In the genomic region with DNA sequence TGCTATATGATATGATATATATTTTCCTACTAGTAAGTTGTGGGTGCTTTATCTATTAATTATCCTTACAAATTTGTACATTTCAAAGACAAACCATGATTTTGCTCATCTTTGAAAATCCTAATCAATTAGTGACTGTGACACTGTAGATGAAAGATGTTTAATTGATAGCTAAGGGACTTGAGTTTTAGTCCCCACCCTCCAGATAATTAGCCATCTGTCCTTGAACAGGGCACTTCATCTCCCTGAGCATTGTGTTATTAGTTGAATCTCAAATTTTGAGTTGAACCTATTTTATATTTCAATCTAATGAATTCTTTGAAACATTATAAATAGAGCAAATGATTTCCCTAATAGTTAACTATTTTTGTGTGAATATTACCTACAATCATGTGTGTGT, we compare ENCODE assay signal across 27 mouse cellular contexts.
A peak's percentile ranks its signal among the peaks of the same experiment; 100 is the strongest.
DNase-seq lines count a peak whose midpoint lies in the region; ATAC-seq lines count a peak whose summit lies in the region.
"Had no signal": no experiment of that assay in that cellular context is flagged by ENCODE, and none has a peak within 500 bp of the region (broad histone marks: within the 10 kb centered on the region; RNA-seq: fewer than 3 reads in every experiment).

No protein-coding gene starts in this region.

- H3K4me3 ChIP-seq in forebrain, embryonic 14.5 days (ENCODE audit: low read depth, low read length): no peak overlapping the region
- H3K4me3 ChIP-seq in forebrain, embryonic 13.5 days: no peak overlapping the region
- H3K4me3 ChIP-seq in midbrain, embryonic 14.5 days (replicated peaks; ENCODE audit: low read depth, low read length): no peak overlapping the region
- no peak overlapping the region for H3K4me3 ChIP-seq in midbrain, embryonic 13.5 days (replicated peaks)
- H3K4me3 ChIP-seq in neural tube, embryonic 12.5 days: no peak overlapping the region
- H3K4me3 ChIP-seq: embryonic facial prominence, embryonic 13.5 days; embryonic facial prominence, embryonic 15.5 days; erythroblast, embryonic 14.5 days; forebrain, embryonic 10.5 days; forebrain, embryonic 12.5 days had no signal

- ATAC-seq in forebrain, embryonic 14.5 days: no peak
- no peak for ATAC-seq in forebrain, embryonic 13.5 days
- ATAC-seq in midbrain, embryonic 14.5 days (ENCODE audit: low FRiP score, low TSS enrichment): no peak
- ATAC-seq in midbrain, embryonic 13.5 days: no peak
- ATAC-seq in neural tube, embryonic 12.5 days (ENCODE audit: low FRiP score, low read depth): 0 out of 2 replicates have a peak, but pooled peaks have one; percentile 61
- ATAC-seq: activated CD4-positive, CD25-positive, alpha-beta regulatory T cell, adult 4 months; CD4-positive, CD25-positive, alpha-beta regulatory T cell, adult 4 months; Patski had no signal

- H3K4me2 ChIP-seq in forebrain, embryonic 14.5 days (ENCODE audit: low read length): no peak overlapping the region
- no peak overlapping the region for H3K4me2 ChIP-seq in forebrain, embryonic 13.5 days
- H3K4me2 ChIP-seq in midbrain, embryonic 14.5 days (ENCODE audit: low read length): no peak overlapping the region
- no peak overlapping the region for H3K4me2 ChIP-seq in midbrain, embryonic 13.5 days (replicated peaks)
- H3K4me2 ChIP-seq in neural tube, embryonic 12.5 days (replicated peaks): no peak overlapping the region
- H3K4me2 ChIP-seq: embryonic facial prominence, embryonic 13.5 days; embryonic facial prominence, embryonic 15.5 days; forebrain, embryonic 12.5 days had no signal

- no peaks in the 10 kb centered on the region for H3K27me3 ChIP-seq in forebrain, embryonic 14.5 days (replicated peaks; ENCODE audit: control insufficient read depth, insufficient read depth, low read length)
- no peaks in the 10 kb centered on the region for H3K27me3 ChIP-seq in forebrain, embryonic 13.5 days
- H3K27me3 ChIP-seq in midbrain, embryonic 14.5 days (ENCODE audit: control insufficient read depth, insufficient read depth, low read length): no peaks in the 10 kb centered on the region
- no peaks in the 10 kb centered on the region for H3K27me3 ChIP-seq in midbrain, embryonic 13.5 days
- H3K27me3 ChIP-seq in neural tube, embryonic 12.5 days (replicated peaks): no peaks in the 10 kb centered on the region
- H3K27me3 ChIP-seq: CH12.LX; embryonic facial prominence, embryonic 13.5 days; embryonic facial prominence, embryonic 15.5 days; forebrain, embryonic 12.5 days; Patski had no signal

- H3K27ac ChIP-seq in forebrain, embryonic 14.5 days (ENCODE audit: low read depth, low read length): no peak overlapping the region
- H3K27ac ChIP-seq in forebrain, embryonic 13.5 days: no peak overlapping the region
- no peak overlapping the region for H3K27ac ChIP-seq in midbrain, embryonic 14.5 days (replicated peaks; ENCODE audit: low read depth, low read length)
- no peak overlapping the region for H3K27ac ChIP-seq in midbrain, embryonic 13.5 days
- no peak overlapping the region for H3K27ac ChIP-seq in neural tube, embryonic 12.5 days
- H3K27ac ChIP-seq: embryonic facial prominence, embryonic 13.5 days; embryonic facial prominence, embryonic 15.5 days; forebrain, embryonic 10.5 days; forebrain, embryonic 12.5 days had no signal

- H3K4me1 ChIP-seq in forebrain, embryonic 14.5 days (ENCODE audit: control insufficient read depth, insufficient read depth, low read length): no peaks in the 10 kb centered on the region
- no peaks in the 10 kb centered on the region for H3K4me1 ChIP-seq in forebrain, embryonic 13.5 days
- H3K4me1 ChIP-seq in midbrain, embryonic 14.5 days (ENCODE audit: control insufficient read depth, insufficient read depth, low read length): peaks cover 5% of the 10 kb centered on the region; the same call in 1 of the 2 replicates
- 0 out of 2 replicates have a peak, but pooled peaks cover 5% of the 10 kb centered on the region for H3K4me1 ChIP-seq in midbrain, embryonic 13.5 days (replicated peaks)
- H3K4me1 ChIP-seq in neural tube, embryonic 12.5 days: no peaks in the 10 kb centered on the region
- H3K4me1 ChIP-seq: embryonic facial prominence, embryonic 13.5 days; embryonic facial prominence, embryonic 15.5 days; forebrain, embryonic 10.5 days; forebrain, embryonic 12.5 days had no signal

- no peaks in the 10 kb centered on the region for H3K36me3 ChIP-seq in forebrain, embryonic 14.5 days (ENCODE audit: control insufficient read depth, insufficient read depth, low read length)
- no peaks in the 10 kb centered on the region for H3K36me3 ChIP-seq in forebrain, embryonic 13.5 days (ENCODE audit: poor library complexity, severe bottlenecking)
- H3K36me3 ChIP-seq in midbrain, embryonic 14.5 days (ENCODE audit: control insufficient read depth, insufficient read depth, low read length): no peaks in the 10 kb centered on the region
- no peaks in the 10 kb centered on the region for H3K36me3 ChIP-seq in midbrain, embryonic 13.5 days
- H3K36me3 ChIP-seq in neural tube, embryonic 12.5 days: no peaks in the 10 kb centered on the region
- H3K36me3 ChIP-seq: embryonic facial prominence, embryonic 13.5 days; embryonic facial prominence, embryonic 15.5 days; forebrain, embryonic 10.5 days; forebrain, embryonic 12.5 days; G1E had no signal

- no peaks in the 10 kb centered on the region for H3K9me3 ChIP-seq in forebrain, embryonic 14.5 days (replicated peaks; ENCODE audit: control insufficient read depth, low read length)
- no peaks in the 10 kb centered on the region for H3K9me3 ChIP-seq in forebrain, embryonic 13.5 days (replicated peaks)
- no peaks in the 10 kb centered on the region for H3K9me3 ChIP-seq in midbrain, embryonic 14.5 days (ENCODE audit: control insufficient read depth, low read length)
- no peaks in the 10 kb centered on the region for H3K9me3 ChIP-seq in midbrain, embryonic 13.5 days
- no peaks in the 10 kb centered on the region for H3K9me3 ChIP-seq in neural tube, embryonic 12.5 days
- H3K9me3 ChIP-seq: embryonic facial prominence, embryonic 13.5 days; embryonic facial prominence, embryonic 15.5 days; forebrain, embryonic 10.5 days; forebrain, embryonic 12.5 days had no signal

- DNase-seq in forebrain, embryonic 14.5 days (ENCODE audit: low spot score): peak; percentile 2
- peak; percentile 23 for DNase-seq in midbrain, embryonic 14.5 days
- DNase-seq in neural tube, embryonic 10.5 days (ENCODE audit: extremely low spot score, low spot score): no peak
- DNase-seq: adrenal gland, adult 8-10 months; adrenal gland, postnatal 14 days; adrenal gland, postnatal 36 days; B cell, adult 2 months; cerebellum, adult 11 months; cerebellum, adult 18-20 months; cerebellum, adult 8-10 months; cerebellum, adult 9-11 months; cerebellum, postnatal 14 days; cerebellum, postnatal 36 days; embryo, embryonic 11 days had no signal

- H3K9ac ChIP-seq in forebrain, embryonic 14.5 days (ENCODE audit: low read length): no peak overlapping the region
- no peak overlapping the region for H3K9ac ChIP-seq in forebrain, embryonic 13.5 days
- H3K9ac ChIP-seq in midbrain, embryonic 14.5 days (replicated peaks; ENCODE audit: low read length): no peak overlapping the region
- no peak overlapping the region for H3K9ac ChIP-seq in midbrain, embryonic 13.5 days (replicated peaks)
- no peak overlapping the region for H3K9ac ChIP-seq in neural tube, embryonic 12.5 days
- H3K9ac ChIP-seq: embryonic facial prominence, embryonic 13.5 days; embryonic facial prominence, embryonic 15.5 days; forebrain, embryonic 12.5 days had no signal
